Comparison of ENCODE assay signal across 9 mouse cellular contexts in the genomic region with DNA sequence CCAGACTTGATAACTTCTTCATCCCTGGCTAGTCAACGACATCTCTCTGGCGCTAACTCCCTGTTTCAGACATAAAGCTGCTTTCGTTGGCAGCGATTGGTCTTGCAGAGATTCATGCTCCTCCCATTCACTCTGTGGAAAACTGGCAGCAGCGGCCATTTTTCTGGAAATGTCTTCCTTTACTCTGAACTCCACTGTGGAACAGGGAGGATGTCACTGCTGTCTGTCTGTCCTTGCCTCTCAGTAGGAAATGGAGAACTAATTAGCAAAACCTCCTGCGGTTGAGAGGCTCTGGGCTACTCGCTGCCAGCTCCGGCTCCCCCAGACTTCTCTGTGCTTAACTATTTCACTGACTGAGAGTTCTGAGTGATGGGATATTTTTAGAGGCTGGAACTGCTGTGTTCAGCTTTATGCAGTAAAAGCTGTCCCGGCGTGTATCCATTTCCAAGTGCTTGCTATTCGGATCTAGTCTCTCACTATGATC. TPM values are rescaled to one million over a fixed set of nuclear protein-coding genes. Genes with fewer than 3 reads are reported as not detected.
DNase-seq lines count a peak whose midpoint lies in the region; ATAC-seq lines count a peak whose summit lies in the region.
"Had no signal": no experiment of that assay in that cellular context is flagged by ENCODE, and none has a peak within 500 bp of the region (broad histone marks: within the 10 kb centered on the region; RNA-seq: fewer than 3 reads in every experiment).

No protein-coding gene starts in this region.

- peak overlapping the region; percentile 44 for H3K4me2 ChIP-seq in forebrain, embryonic 12.5 days
- no peak overlapping the region for H3K4me2 ChIP-seq in hindbrain, embryonic 11.5 days (replicated peaks; ENCODE audit: low read depth, low read length)
- peak overlapping the region; percentile 46 for H3K4me2 ChIP-seq in limb, embryonic 13.5 days (replicated peaks)
- H3K4me2 ChIP-seq in neural tube, embryonic 13.5 days, result peak overlapping the region; percentile 48

- no peak overlapping the region for H3K27ac ChIP-seq in forebrain, embryonic 12.5 days
- no peak overlapping the region for H3K27ac ChIP-seq in hindbrain, embryonic 11.5 days (ENCODE audit: low read depth, low read length)
- H3K27ac ChIP-seq in limb, embryonic 13.5 days, result no peak overlapping the region
- H3K27ac ChIP-seq in neural tube, embryonic 13.5 days (replicated peaks), result peak overlapping the region; percentile 87
- H3K27ac ChIP-seq: liver, embryonic 14.5 days had no signal

- WGBS in forebrain, embryonic 12.5 days, result 29% methylated on average over 11 of the region's 11 CpGs
- 38% methylated on average over 11 of the region's 11 CpGs for WGBS in hindbrain, embryonic 11.5 days
- WGBS in limb, embryonic 13.5 days, result 29% methylated on average over 11 of the region's 11 CpGs
- 22% methylated on average over 11 of the region's 11 CpGs for WGBS in neural tube, embryonic 13.5 days

- peak; percentile 34 for DNase-seq in ovary, postnatal 14 days (ENCODE audit: low spot score)
- DNase-seq in ovary, postnatal 10 days (ENCODE audit: low spot score), result no peak
- DNase-seq in hindbrain, embryonic 11.5 days (ENCODE audit: low spot score), result peak; percentile 24
- no peak for DNase-seq in thymus, postnatal 36 days
- no peak for DNase-seq in adrenal gland, adult 18-20 months (ENCODE audit: low spot score in 2 of 2)

- no peaks in the 10 kb centered on the region for H3K9me3 ChIP-seq in forebrain, embryonic 12.5 days
- H3K9me3 ChIP-seq in hindbrain, embryonic 11.5 days (ENCODE audit: control insufficient read depth, low read length), result no peaks in the 10 kb centered on the region
- no peaks in the 10 kb centered on the region for H3K9me3 ChIP-seq in limb, embryonic 13.5 days
- no peaks in the 10 kb centered on the region for H3K9me3 ChIP-seq in neural tube, embryonic 13.5 days

- peaks cover 25% of the 10 kb centered on the region for H3K27me3 ChIP-seq in forebrain, embryonic 12.5 days
- H3K27me3 ChIP-seq in hindbrain, embryonic 11.5 days (ENCODE audit: control insufficient read depth, insufficient read depth, low read length), result no peaks in the 10 kb centered on the region
- no peaks in the 10 kb centered on the region for H3K27me3 ChIP-seq in limb, embryonic 13.5 days
- H3K27me3 ChIP-seq in neural tube, embryonic 13.5 days, result no peaks in the 10 kb centered on the region

- ATAC-seq in forebrain, embryonic 12.5 days (ENCODE audit: low FRiP score), result no peak
- no peak for ATAC-seq in hindbrain, embryonic 11.5 days (ENCODE audit: low FRiP score)
- ATAC-seq in limb, embryonic 13.5 days (ENCODE audit: low FRiP score, low read depth), result 0 out of 2 replicates have a peak, but pooled peaks have one; percentile 28
- peak; percentile 25; the same call in 1 of the 2 replicates for ATAC-seq in neural tube, embryonic 13.5 days (ENCODE audit: low read depth)

- no peaks in the 10 kb centered on the region for H3K36me3 ChIP-seq in forebrain, embryonic 12.5 days (replicated peaks)
- no peaks in the 10 kb centered on the region for H3K36me3 ChIP-seq in hindbrain, embryonic 11.5 days (ENCODE audit: control insufficient read depth, insufficient read depth, low read length)
- H3K36me3 ChIP-seq in limb, embryonic 13.5 days, result no peaks in the 10 kb centered on the region
- H3K36me3 ChIP-seq in neural tube, embryonic 13.5 days, result no peaks in the 10 kb centered on the region

- H3K4me1 ChIP-seq in forebrain, embryonic 12.5 days, result peaks cover 30% of the 10 kb centered on the region
- H3K4me1 ChIP-seq in hindbrain, embryonic 11.5 days (replicated peaks; ENCODE audit: control insufficient read depth, insufficient read depth, low read length), result no peaks in the 10 kb centered on the region
- H3K4me1 ChIP-seq in limb, embryonic 13.5 days, result peaks cover 21% of the 10 kb centered on the region
- peaks cover 38% of the 10 kb centered on the region for H3K4me1 ChIP-seq in neural tube, embryonic 13.5 days (replicated peaks)

- 0 out of 2 replicates have a peak overlapping the region, but pooled peaks have one; percentile 29 for H3K9ac ChIP-seq in forebrain, embryonic 12.5 days
- no peak overlapping the region for H3K9ac ChIP-seq in hindbrain, embryonic 11.5 days (ENCODE audit: low read depth, low read length)
- H3K9ac ChIP-seq in limb, embryonic 13.5 days, result no peak overlapping the region
- H3K9ac ChIP-seq in neural tube, embryonic 13.5 days, result peak overlapping the region; percentile 56
- H3K9ac ChIP-seq: liver, embryonic 14.5 days had no signal

- peak overlapping the region; percentile 23; the same call in 1 of the 2 replicates for H3K4me3 ChIP-seq in forebrain, embryonic 12.5 days (replicated peaks)
- H3K4me3 ChIP-seq in hindbrain, embryonic 11.5 days (ENCODE audit: low read depth, low read length), result no peak overlapping the region
- H3K4me3 ChIP-seq in limb, embryonic 13.5 days, result peak overlapping the region; percentile 26
- peak overlapping the region; percentile 29 for H3K4me3 ChIP-seq in neural tube, embryonic 13.5 days

RNA-seq across cellular contexts. Expression of gene Ccn6, which starts 2.1 kb away (rescaled TPM):
- 0.19 and 0.32 TPM in 2 replicates for polyA plus RNA-seq in forebrain, embryonic 12.5 days (2016; fragmentation: Nextera tagmentation; extraction: Ambion mirVana)
- 0.15 and 0.31 TPM in 2 replicates for polyA plus RNA-seq in hindbrain, embryonic 11.5 days (2014; fragmentation: Nextera tagmentation; extraction: Ambion mirVana)
- 0.45 and 0.64 TPM in 2 replicates for polyA plus RNA-seq in limb, embryonic 13.5 days (2015; fragmentation: Nextera tagmentation; extraction: Ambion mirVana)
- polyA plus RNA-seq in neural tube, embryonic 13.5 days (2015; fragmentation: Nextera tagmentation; extraction: Ambion mirVana), result 0.65 and 0.81 TPM in 2 replicates
- total RNA-seq in adrenal gland, adult 18-20 months (2021), result under 1 TPM; 0.42 to 0.56 TPM

RNA-seq across cellular contexts. Expression of gene Tube1, which starts 31.9 kb away (rescaled TPM):
- polyA plus RNA-seq in forebrain, embryonic 12.5 days (2016; fragmentation: Nextera tagmentation; extraction: Ambion mirVana), result 19.2 and 19.7 TPM in 2 replicates
- 22.7 and 23.4 TPM in 2 replicates for polyA plus RNA-seq in hindbrain, embryonic 11.5 days (2014; fragmentation: Nextera tagmentation; extraction: Ambion mirVana)
- polyA plus RNA-seq in limb, embryonic 13.5 days (2015; fragmentation: Nextera tagmentation; extraction: Ambion mirVana), result 17.3 and 18.8 TPM in 2 replicates
- polyA plus RNA-seq in neural tube, embryonic 13.5 days (2015; fragmentation: Nextera tagmentation; extraction: Ambion mirVana), result 7.8 and 11.3 TPM in 2 replicates
- under 1 TPM; 0.42 to 0.50 TPM for total RNA-seq in adrenal gland, adult 18-20 months (2021)

RNA-seq across cellular contexts. Expression of gene Fam229b, which starts 32.0 kb away (rescaled TPM):
- polyA plus RNA-seq in forebrain, embryonic 12.5 days (2016; fragmentation: Nextera tagmentation; extraction: Ambion mirVana), result 18.7 and 20.4 TPM in 2 replicates
- polyA plus RNA-seq in hindbrain, embryonic 11.5 days (2014; fragmentation: Nextera tagmentation; extraction: Ambion mirVana), result 14.4 and 20.2 TPM in 2 replicates
- 13.5 and 14.7 TPM in 2 replicates for polyA plus RNA-seq in limb, embryonic 13.5 days (2015; fragmentation: Nextera tagmentation; extraction: Ambion mirVana)
- polyA plus RNA-seq in neural tube, embryonic 13.5 days (2015; fragmentation: Nextera tagmentation; extraction: Ambion mirVana), result 30.2 and 37.0 TPM in 2 replicates
- 1 to 10 TPM; 2.7 to 3.6 TPM for total RNA-seq in adrenal gland, adult 18-20 months (2021)

Comparison
In these comparisons a context has a peak if more than half of its experiments do, and no peak if none do; other contexts are left out.
1. DNase-seq: peak in ovary, postnatal 14 days (single experiment) and hindbrain, embryonic 11.5 days (single experiment); none in ovary, postnatal 10 days (single experiment), thymus, postnatal 36 days (0 of 2) and adrenal gland, adult 18-20 months (0 of 2).
2. ATAC-seq: peak in limb, embryonic 13.5 days (single experiment) and neural tube, embryonic 13.5 days (single experiment); none in forebrain, embryonic 12.5 days (single experiment) and hindbrain, embryonic 11.5 days (single experiment).
3. H3K9ac ChIP-seq: peak in forebrain, embryonic 12.5 days (single experiment) and neural tube, embryonic 13.5 days (single experiment); none in hindbrain, embryonic 11.5 days (single experiment) and limb, embryonic 13.5 days (single experiment).